Comparison of ENCODE assay signal across 28 mouse cellular contexts in genomic region chr6:113144764-113145163, GRCm38 (mm10). TPM values are rescaled to one million over a fixed set of nuclear protein-coding genes. Genes with fewer than 3 reads are reported as not detected.
DNase-seq lines count a peak whose midpoint lies in the region; ATAC-seq and TF ChIP-seq lines count a peak whose summit lies in the region.
"Had no signal": no experiment of that assay in that cellular context is flagged by ENCODE, and none has a peak within 500 bp of the region (broad histone marks: within the 10 kb centered on the region; RNA-seq: fewer than 3 reads in every experiment).

No protein-coding gene starts in this region.

- TF ChIP-seq POLR2A in heart, adult 2 months (IDR thresholded peaks at IDR 0.05; ENCODE audit: insufficient read depth, low read depth, low read length) = no peak
- TF ChIP-seq POLR2A in lung, adult 2 months (IDR thresholded peaks at IDR 0.05; ENCODE audit: borderline replicate concordance, extremely low read depth, low read depth, low read length) = no peak
- TF ChIP-seq POLR2A in olfactory bulb, adult 2 months (IDR thresholded peaks at IDR 0.05; ENCODE audit: insufficient read depth, low read depth, low read length) = no peak

- no peaks in the 10 kb centered on the region for H3K9me3 ChIP-seq in kidney, embryonic 16.5 days (ENCODE audit: low read length)
- H3K9me3 ChIP-seq: hindbrain, embryonic 12.5 days; intestine, embryonic 15.5 days; liver, embryonic 13.5 days had no signal

- no peaks in the 10 kb centered on the region for H3K79me2 ChIP-seq in heart, adult 2 months (replicated peaks; ENCODE audit: control insufficient read depth, insufficient read depth, low read length)

- ATAC-seq in kidney, embryonic 16.5 days (ENCODE audit: low FRiP score, low TSS enrichment) = no peak
- ATAC-seq: forebrain, embryonic 16.5 days; hindbrain, postnatal 0 days; intestine, embryonic 15.5 days; Patski had no signal

- peaks cover 1% of the 10 kb centered on the region for H3K4me1 ChIP-seq in heart, adult 2 months (ENCODE audit: control insufficient read depth, insufficient read depth, low read length)
- H3K4me1 ChIP-seq in kidney, embryonic 16.5 days (ENCODE audit: insufficient read depth, low read length) = 0 out of 2 replicates have a peak, but pooled peaks cover 4% of the 10 kb centered on the region
- peaks cover 8% of the 10 kb centered on the region for H3K4me1 ChIP-seq in lung, adult 2 months (ENCODE audit: control insufficient read depth, insufficient read depth, low read length)
- no peaks in the 10 kb centered on the region for H3K4me1 ChIP-seq in olfactory bulb, adult 2 months (ENCODE audit: control insufficient read depth, insufficient read depth, low read length)
- H3K4me1 ChIP-seq: hindbrain, embryonic 12.5 days had no signal

- 91% methylated on average over 1 of the region's 1 CpGs for WGBS in heart, adult 2 months
- WGBS in kidney, embryonic 16.5 days = 92% methylated on average over 1 of the region's 1 CpGs
- 62% methylated on average over 1 of the region's 1 CpGs for WGBS in lung, adult 2 months
- WGBS in olfactory bulb, adult 2 months = 88% methylated on average over 1 of the region's 1 CpGs

- H3K27me3 ChIP-seq in heart, adult 2 months (ENCODE audit: control insufficient read depth, insufficient read depth, low read length) = no peaks in the 10 kb centered on the region
- H3K27me3 ChIP-seq in kidney, embryonic 16.5 days (ENCODE audit: insufficient read depth, low read length) = no peaks in the 10 kb centered on the region
- H3K27me3 ChIP-seq: hindbrain, embryonic 12.5 days; intestine, embryonic 15.5 days; liver, embryonic 13.5 days; Patski had no signal

- H3K4me3 ChIP-seq in heart, adult 2 months = no peak overlapping the region
- H3K4me3 ChIP-seq in kidney, embryonic 16.5 days (ENCODE audit: low read length) = no peak overlapping the region
- no peak overlapping the region for H3K4me3 ChIP-seq in lung, adult 2 months (replicated peaks; ENCODE audit: extremely low read depth, low read depth, low read length)
- no peak overlapping the region for H3K4me3 ChIP-seq in olfactory bulb, adult 2 months (ENCODE audit: insufficient read depth, low read depth, low read length)
- H3K4me3 ChIP-seq: erythroblast, embryonic 14.5 days; hindbrain, embryonic 12.5 days; intestine, embryonic 15.5 days; liver, embryonic 13.5 days had no signal

- DNase-seq in heart, adult 11 months = peak; percentile 79
- no peak for DNase-seq in heart, adult 2 months
- DNase-seq in kidney, adult 9 months = peak; percentile 69
- DNase-seq in lung, postnatal 25 days (ENCODE audit: low spot score) = peak; percentile 50
- no peak for DNase-seq in lung, adult 2 months
- no peak for DNase-seq in cerebellum, adult 8-10 months
- DNase-seq: cerebellum, adult 18-20 months; cerebellum, postnatal 14 days; gastrocnemius, postnatal 10 days; heart, postnatal 36 days; left cerebral cortex, postnatal 4 days; liver, embryonic 13.5 days; lung, embryonic 14.5 days; midbrain, embryonic 14.5 days; right cerebral cortex, postnatal 25 days; thymus, adult 18-20 months; thymus, postnatal 25 days had no signal

- peaks cover 28% of the 10 kb centered on the region for H3K36me3 ChIP-seq in heart, adult 2 months (ENCODE audit: control insufficient read depth, insufficient read depth, low read length)
- H3K36me3 ChIP-seq in kidney, embryonic 16.5 days (ENCODE audit: insufficient read depth, low read length) = peaks cover 50% of the 10 kb centered on the region

- intact Hi-C loops in heart, adult 2 months (cut with DNase I) = loop anchor here (5.0 kb wide), 1 partner anchor 37 kb away; no protein-coding TSS in a partner anchor

- no peak overlapping the region for H3K9ac ChIP-seq in heart, adult 2 months (ENCODE audit: low read depth, low read length)
- no peak overlapping the region for H3K9ac ChIP-seq in kidney, embryonic 16.5 days (replicated peaks; ENCODE audit: low read length)
- H3K9ac ChIP-seq: hindbrain, embryonic 12.5 days; intestine, embryonic 15.5 days; liver, embryonic 13.5 days; lung, embryonic 14.5 days had no signal

- no peak for TF ChIP-seq CTCF in heart, adult 2 months (IDR thresholded peaks at IDR 0.05)
- TF ChIP-seq CTCF in lung, adult 2 months (IDR thresholded peaks at IDR 0.05; ENCODE audit: insufficient read depth, low read length) = no peak
- no peak for TF ChIP-seq CTCF in olfactory bulb, adult 2 months (IDR thresholded peaks at IDR 0.05; ENCODE audit: insufficient read depth, low read depth, low read length)

- no peak for TF ChIP-seq EP300 in heart, adult 2 months (IDR thresholded peaks at IDR 0.05; ENCODE audit: insufficient read depth, low read depth, low read length)

- no peak overlapping the region for H3K4me2 ChIP-seq in kidney, embryonic 16.5 days (replicated peaks; ENCODE audit: low read depth, low read length)
- H3K4me2 ChIP-seq: heart, embryonic 11.5 days; hindbrain, embryonic 12.5 days; intestine, embryonic 15.5 days; liver, embryonic 13.5 days; lung, embryonic 14.5 days had no signal

- H3K27ac ChIP-seq in heart, adult 2 months = no peak overlapping the region
- H3K27ac ChIP-seq in kidney, embryonic 16.5 days (ENCODE audit: low read length) = no peak overlapping the region
- 0 out of 2 replicates have a peak overlapping the region, but pooled peaks have one; percentile 21 for H3K27ac ChIP-seq in olfactory bulb, adult 2 months (ENCODE audit: insufficient read depth, low read depth, low read length)
- H3K27ac ChIP-seq: hindbrain, embryonic 12.5 days; hindbrain, postnatal 0 days; intestine, embryonic 15.5 days; liver, embryonic 13.5 days; stomach, postnatal 0 days had no signal

RNA-seq across cellular contexts. Expression of gene Lhfpl4, which starts 50.4 kb away (rescaled TPM):
- total RNA-seq in heart, adult 2 months (2021) = under 1 TPM; 0.18 to 0.41 TPM
- 0.23 and 0.44 TPM in 2 replicates for polyA plus RNA-seq in heart, adult 2 months (2012; rRNA removed)
- polyA plus RNA-seq in kidney, embryonic 16.5 days (2015; fragmentation: Nextera tagmentation; extraction: Ambion mirVana) = 0.60 and 0.94 TPM in 2 replicates
- 0.92 and 0.93 TPM in 2 replicates for polyA plus RNA-seq in lung, adult 2 months (2012; rRNA removed)
- not detected in 2 replicates for polyA plus RNA-seq in olfactory bulb, adult 2 months (2012; ENCODE audit: insufficient read depth, insufficient read length, low replicate concordance, missing spikeins)
- total RNA-seq: monocyte, adult 5-6 weeks had no signal

Comparison
In these comparisons a context has a peak if more than half of its experiments do, and no peak if none do; other contexts are left out.
1. DNase-seq: peak in heart, adult 11 months (single experiment), kidney, adult 9 months (single experiment) and lung, postnatal 25 days (single experiment); none in heart, adult 2 months (0 of 2), lung, adult 2 months (single experiment) and cerebellum, adult 8-10 months (single experiment).